8 mouse cellular contexts compared by ENCODE assay signal in genomic region chr4:73790260-73791185, GRCm38 (mm10). TPM values are rescaled to one million over a fixed set of nuclear protein-coding genes. Genes with fewer than 3 reads are reported as not detected.
DNase-seq lines count a peak whose midpoint lies in the region; ATAC-seq and TF ChIP-seq lines count a peak whose summit lies in the region.

Gene Rasef, minus strand, starts transcription at chr4:73790994.

- H3K4me2 ChIP-seq in intestine, postnatal 0 days (replicated peaks; ENCODE audit: low read depth): peak within 1 kb of the TSS; percentile 82
- H3K4me2 ChIP-seq in liver, embryonic 14.5 days (ENCODE audit: low read depth): peak within 1 kb of the TSS; percentile 43
- H3K4me2 ChIP-seq in neural tube, embryonic 13.5 days: peak within 1 kb of the TSS; percentile 99

- 3% methylated on average over 72 of the region's 87 CpGs for WGBS in intestine, postnatal 0 days
- WGBS in liver, embryonic 14.5 days (ENCODE audit: insufficient replicate concordance): 6% methylated on average over 84 of the region's 87 CpGs
- 6% methylated on average over 82 of the region's 87 CpGs for WGBS in neural tube, embryonic 13.5 days

- peak within 1 kb of the TSS; percentile 50 for H3K9ac ChIP-seq in intestine, postnatal 0 days (ENCODE audit: low read depth, low read length)
- H3K9ac ChIP-seq in liver, embryonic 14.5 days (replicated peaks): no peak within 1 kb of the TSS
- H3K9ac ChIP-seq in neural tube, embryonic 13.5 days: peak within 1 kb of the TSS; percentile 70

- TF ChIP-seq CTCF in intestine, postnatal 0 days (IDR thresholded peaks at IDR 0.05; ENCODE audit: low read depth): no peak
- no peak for TF ChIP-seq CTCF in liver, embryonic 14.5 days (IDR thresholded peaks at IDR 0.05; ENCODE audit: low read depth)

- peaks cover 4% of the 10 kb centered on the region; the same call in 1 of the 2 replicates for H3K4me1 ChIP-seq in megakaryocyte, embryonic 14.5 days
- H3K4me1 ChIP-seq in intestine, postnatal 0 days (replicated peaks; ENCODE audit: control insufficient read depth, insufficient read depth, low read length): no peaks in the 10 kb centered on the region
- H3K4me1 ChIP-seq in liver, embryonic 14.5 days (replicated peaks; ENCODE audit: control insufficient read depth in 2 of 2, insufficient read depth in 2 of 2, low read length in 1 of 2): no peaks in the 10 kb centered on the region
- peaks cover 11% of the 10 kb centered on the region for H3K4me1 ChIP-seq in neural tube, embryonic 13.5 days (replicated peaks)

- peak; percentile 42 for DNase-seq in forelimb bud, embryonic 11.5 days (ENCODE audit: low read depth, low spot score)
- DNase-seq in liver, embryonic 14.5 days (ENCODE audit: low read depth in 3 of 3, low spot score in 3 of 3): no peak
- DNase-seq in urinary bladder, postnatal 14 days (ENCODE audit: low spot score): peak; percentile 90

- H3K27me3 ChIP-seq in megakaryocyte, embryonic 14.5 days (replicated peaks): peaks cover 12% of the 10 kb centered on the region
- 0 out of 2 replicates have a peak, but pooled peaks cover 6% of the 10 kb centered on the region for H3K27me3 ChIP-seq in intestine, postnatal 0 days (replicated peaks; ENCODE audit: control insufficient read depth, insufficient read depth, low read length)
- H3K27me3 ChIP-seq in liver, embryonic 14.5 days (ENCODE audit: control insufficient read depth, insufficient read depth, low read length): peaks cover 7% of the 10 kb centered on the region
- peaks cover 37% of the 10 kb centered on the region for H3K27me3 ChIP-seq in neural tube, embryonic 13.5 days

- H3K4me3 ChIP-seq in megakaryocyte, embryonic 14.5 days (replicated peaks): peak within 1 kb of the TSS; percentile 69
- peak within 1 kb of the TSS; percentile 45 for H3K4me3 ChIP-seq in intestine, postnatal 0 days (ENCODE audit: low read depth, low read length)
- peak within 1 kb of the TSS in 1 of 2 experiments; percentile 16; a peak in 1 of 4 replicates for H3K4me3 ChIP-seq in liver, embryonic 14.5 days (ENCODE audit: insufficient read depth in 1 of 2, low read depth in 2 of 2, low read length in 2 of 2)
- peak within 1 kb of the TSS; percentile 60 for H3K4me3 ChIP-seq in neural tube, embryonic 13.5 days

- H3K36me3 ChIP-seq in megakaryocyte, embryonic 14.5 days (replicated peaks; ENCODE audit: low read length): no peaks in the 10 kb centered on the region
- H3K36me3 ChIP-seq in intestine, postnatal 0 days (ENCODE audit: control insufficient read depth, insufficient read depth): no peaks in the 10 kb centered on the region
- H3K36me3 ChIP-seq in liver, embryonic 14.5 days (replicated peaks; ENCODE audit: control insufficient read depth, insufficient read depth, low read depth): no peaks in the 10 kb centered on the region
- no peaks in the 10 kb centered on the region for H3K36me3 ChIP-seq in neural tube, embryonic 13.5 days

- H3K9me3 ChIP-seq in megakaryocyte, embryonic 14.5 days: peaks cover 12% of the 10 kb centered on the region
- no peaks in the 10 kb centered on the region for H3K9me3 ChIP-seq in intestine, postnatal 0 days (ENCODE audit: control insufficient read depth)
- H3K9me3 ChIP-seq in liver, embryonic 14.5 days (ENCODE audit: control insufficient read depth, low read length): no peaks in the 10 kb centered on the region
- no peaks in the 10 kb centered on the region for H3K9me3 ChIP-seq in neural tube, embryonic 13.5 days

- H3K27ac ChIP-seq in intestine, postnatal 0 days (ENCODE audit: low read depth, low read length): peak within 1 kb of the TSS; percentile 46; the same call in 1 of the 2 replicates
- H3K27ac ChIP-seq in liver, embryonic 14.5 days: no peak within 1 kb of the TSS
- no peak within 1 kb of the TSS for H3K27ac ChIP-seq in neural tube, embryonic 13.5 days (replicated peaks)

- no peak for ATAC-seq in megakaryocyte, adult 5-6 weeks (ENCODE audit: poor library complexity, severe bottlenecking)
- ATAC-seq in intestine, postnatal 0 days: peak; percentile 77
- ATAC-seq in liver, embryonic 14.5 days (ENCODE audit: insufficient read depth): no peak
- ATAC-seq in neural tube, embryonic 13.5 days (ENCODE audit: low read depth): peak; percentile 89
- no peak for ATAC-seq in megakaryocyte-erythroid progenitor cell, adult 5-6 weeks (replicated peaks; ENCODE audit: low FRiP score, low TSS enrichment, poor library complexity, severe bottlenecking)

- no peak for TF ChIP-seq EP300 in liver, embryonic 14.5 days (IDR thresholded peaks at IDR 0.05; ENCODE audit: low read depth)

RNA-seq across cellular contexts. Expression of gene Rasef, which starts in this region (rescaled TPM):
- not detected in 2 replicates for polyA plus RNA-seq in megakaryocyte, embryonic 14.5 days (2012; ENCODE audit: insufficient read depth, low replicate concordance)
- not detected in 2 replicates for total RNA-seq in megakaryocyte, adult 5-6 weeks (2015)
- total RNA-seq in megakaryocyte, adult 5-6 weeks (2017): not detected in 2 replicates
- polyA plus RNA-seq in intestine, postnatal 0 days (2015; fragmentation: Nextera tagmentation; extraction: Ambion mirVana): 2.4 and 2.8 TPM in 2 replicates
- not detected in 2 replicates for polyA plus RNA-seq in liver, embryonic 14.5 days (2012; rRNA removed)
- 0.10 TPM in 1 of 2 replicates, not detected in the other for polyA plus RNA-seq in liver, embryonic 14.5 days (2014; fragmentation: Nextera tagmentation; extraction: Ambion mirVana)
- 0.11 and 0.21 TPM in 2 replicates for polyA plus RNA-seq in neural tube, embryonic 13.5 days (2015; fragmentation: Nextera tagmentation; extraction: Ambion mirVana)
- total RNA-seq in megakaryocyte-erythroid progenitor cell, adult 5-6 weeks (2014; fragmentation: Nextera tagmentation): not detected in 2 replicates
- not detected in 2 replicates for total RNA-seq in megakaryocyte-erythroid progenitor cell, adult 5-6 weeks (2017)

Comparison
In these comparisons a context has a peak if more than half of its experiments do, and no peak if none do; other contexts are left out.
1. Peak in ATAC-seq, H3K4me3 ChIP-seq, H3K9ac ChIP-seq and H3K4me2 ChIP-seq in neural tube, embryonic 13.5 days; RNA of the gene not detected or under 1 TPM.
2. DNase-seq: peak in forelimb bud, embryonic 11.5 days (single experiment) and urinary bladder, postnatal 14 days (single experiment); none in liver, embryonic 14.5 days (0 of 3).
3. H3K4me2 ChIP-seq: peak in every context shown above with its lines; median percentile 99 in neural tube, embryonic 13.5 days; 82 in intestine, postnatal 0 days; 43 in liver, embryonic 14.5 days.